Mouse (Mus musculus): Measurements from ENCODE around the gene Cad. TPM values are rescaled to one million over a fixed set of nuclear protein-coding genes. Genes with fewer than 3 reads are reported as not detected.
"Not testable (repeated sequence)": the region's sequence is repeated elsewhere in the genome, so short reads cannot be mapped to it uniquely, and the experiment has no call there.

The Cad gene
- polyA plus RNA-seq, 1 experiment from 2014 or later, result 4.2 TPM

DNA sequence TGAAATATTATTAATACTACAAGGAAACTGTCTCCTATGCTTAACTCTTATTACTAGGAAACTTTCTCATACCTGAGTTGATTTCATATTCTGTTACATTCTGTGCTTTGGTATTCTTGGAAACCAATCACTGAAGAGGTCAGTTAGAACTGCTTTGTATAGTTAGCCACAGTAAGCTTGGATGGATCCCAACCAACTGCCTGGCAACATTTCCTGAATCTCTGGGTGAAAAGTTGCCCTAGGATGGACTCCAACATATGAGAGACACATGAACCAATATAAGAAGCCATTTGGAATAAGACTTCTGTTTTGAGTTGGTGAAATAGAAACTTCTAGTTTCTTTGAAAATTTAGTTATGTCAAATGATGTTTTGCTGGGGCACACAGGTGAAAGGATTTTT is 29.9 kb upstream of the Cad start:
- Histone ChIP-seq H3K27ac (ENCODE audit: low read depth) (no peak overlapping the region), H3K36me3 (replicated peaks; ENCODE audit: insufficient read depth, low read length) (no peaks in the 10 kb centered on the region), H3K4me2 (ENCODE audit: low read depth, low read length) (no peak overlapping the region), H3K9me3 (ENCODE audit: low read length) (no peaks in the 10 kb centered on the region), H3K27me3 (ENCODE audit: insufficient read depth, low read length) (no peaks in the 10 kb centered on the region), H3K4me3 (ENCODE audit: low read depth, low read length) (no peak overlapping the region), H3K4me1 (ENCODE audit: insufficient read depth) (0 out of 2 replicates have a peak, but pooled peaks cover 6% of the 10 kb centered on the region), H3K9ac (replicated peaks) (no peak overlapping the region)
- ATAC-seq (no peak), DNase-seq (no peak)
- TF ChIP-seq EP300 (IDR thresholded peaks at IDR 0.05; ENCODE audit: low read depth), result no peak
- TF ChIP-seq CTCF (IDR thresholded peaks at IDR 0.05; ENCODE audit: low read depth), result no peak

DNA sequence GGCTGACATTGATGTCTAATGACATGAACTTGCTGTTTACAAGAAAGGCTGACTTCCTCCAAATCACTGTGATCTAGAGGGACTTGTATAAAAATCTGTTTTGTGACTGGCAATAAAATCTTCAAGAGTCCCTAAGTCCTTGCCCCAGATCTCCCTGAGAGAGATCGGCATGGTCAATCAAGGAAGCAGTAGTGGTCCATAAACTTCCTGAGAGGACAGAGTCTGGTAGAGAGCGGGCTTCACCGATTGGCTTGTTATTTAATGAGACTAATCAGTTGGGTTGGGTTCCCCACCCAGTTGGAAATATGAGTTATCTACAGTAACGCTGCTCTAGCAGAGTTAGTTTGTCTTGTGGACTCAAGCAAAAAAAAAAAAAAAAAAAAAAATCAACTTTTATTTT is 23.7 kb upstream of the Cad start:
- H3K27me3 ChIP-seq (ENCODE audit: insufficient read depth, low read length), result no peaks in the 10 kb centered on the region
- 59% methylated on average over 4 of the region's 4 CpGs for WGBS (ENCODE audit: insufficient replicate concordance)
- H3K4me1 ChIP-seq (ENCODE audit: insufficient read depth), result 0 out of 2 replicates have a peak, but pooled peaks cover 3% of the 10 kb centered on the region
- no peaks in the 10 kb centered on the region for H3K9me3 ChIP-seq (ENCODE audit: low read length)
- ATAC-seq (no peak), DNase-seq (no peak)
- no peak overlapping the region for H3K4me3 ChIP-seq (ENCODE audit: low read depth, low read length)
- no peak overlapping the region for H3K27ac ChIP-seq (ENCODE audit: low read depth)
- no peak overlapping the region for H3K4me2 ChIP-seq (ENCODE audit: low read depth, low read length)
- H3K36me3 ChIP-seq (replicated peaks; ENCODE audit: insufficient read depth, low read length), result no peaks in the 10 kb centered on the region
- TF ChIP-seq EP300 (IDR thresholded peaks at IDR 0.05; ENCODE audit: low read depth) (no peak), CTCF (IDR thresholded peaks at IDR 0.05; ENCODE audit: low read depth) (no peak)
- no peak overlapping the region for H3K9ac ChIP-seq (replicated peaks)

DNA sequence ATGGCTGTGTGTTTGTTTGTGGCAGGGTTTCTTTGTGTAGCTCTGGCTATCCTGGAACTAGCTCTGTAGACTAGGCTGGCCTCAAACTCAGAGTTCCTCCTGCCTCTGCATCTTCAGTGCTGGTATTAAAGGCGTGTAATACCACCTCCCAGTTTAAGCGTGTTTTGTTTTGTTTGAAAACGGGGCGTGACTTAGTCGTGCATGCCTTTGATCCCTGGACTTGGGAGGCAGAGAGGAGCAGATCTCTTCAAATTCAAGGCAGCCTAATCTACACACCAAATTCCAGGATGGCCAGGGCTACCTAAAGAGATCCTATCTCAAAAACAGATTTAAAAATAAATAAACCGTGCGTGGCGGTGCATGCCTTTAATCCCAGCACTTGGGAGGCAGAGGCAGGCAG is 23.1 kb upstream of the Cad start:
- no peaks in the 10 kb centered on the region for H3K9me3 ChIP-seq (ENCODE audit: low read length)
- no peak overlapping the region for H3K4me3 ChIP-seq (ENCODE audit: low read depth, low read length)
- WGBS (ENCODE audit: insufficient replicate concordance), result 80% methylated on average over 8 of the region's 8 CpGs
- no peaks in the 10 kb centered on the region for H3K27me3 ChIP-seq (ENCODE audit: insufficient read depth, low read length)
- H3K4me1 ChIP-seq (ENCODE audit: insufficient read depth), result 0 out of 2 replicates have a peak, but pooled peaks cover 5% of the 10 kb centered on the region
- ATAC-seq, result no peak
- DNase-seq, result no peak
- H3K27ac ChIP-seq (ENCODE audit: low read depth), result no peak overlapping the region
- no peaks in the 10 kb centered on the region for H3K36me3 ChIP-seq (replicated peaks; ENCODE audit: insufficient read depth, low read length)
- H3K4me2 ChIP-seq (ENCODE audit: low read depth, low read length), result no peak overlapping the region
- TF ChIP-seq CTCF (IDR thresholded peaks at IDR 0.05; ENCODE audit: low read depth), result no peak
- no peak for TF ChIP-seq EP300 (IDR thresholded peaks at IDR 0.05; ENCODE audit: low read depth)
- H3K9ac ChIP-seq (replicated peaks), result no peak overlapping the region

DNA sequence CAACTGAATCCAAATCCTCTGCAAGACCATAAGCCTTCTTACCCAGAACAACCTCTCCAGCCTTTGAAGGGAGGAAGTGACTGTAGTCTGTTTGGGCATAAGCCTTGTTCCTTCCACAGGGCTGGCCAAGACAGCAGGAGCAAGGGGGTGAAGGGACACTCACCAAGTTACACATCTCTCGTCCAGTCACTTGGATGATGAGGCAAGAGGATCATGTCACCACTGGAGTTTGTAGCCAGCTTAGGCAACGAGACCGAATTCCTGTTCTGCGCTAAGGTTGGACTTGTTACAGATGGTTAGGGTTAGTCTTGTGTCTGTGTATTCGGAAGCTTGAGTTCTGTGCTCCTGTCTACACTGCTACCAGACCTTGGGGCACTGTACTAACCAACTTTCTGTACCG is 19.9 kb upstream of the Cad start:
- no peak overlapping the region for H3K27ac ChIP-seq (ENCODE audit: low read depth)
- no peaks in the 10 kb centered on the region for H3K27me3 ChIP-seq (ENCODE audit: insufficient read depth, low read length)
- no peak overlapping the region for H3K9ac ChIP-seq (replicated peaks)
- ATAC-seq (no peak), DNase-seq (no peak)
- H3K9me3 ChIP-seq (ENCODE audit: low read length), result no peaks in the 10 kb centered on the region
- 81% methylated on average over 6 of the region's 6 CpGs for WGBS (ENCODE audit: insufficient replicate concordance)
- no peak for TF ChIP-seq CTCF (IDR thresholded peaks at IDR 0.05; ENCODE audit: low read depth)
- no peak for TF ChIP-seq EP300 (IDR thresholded peaks at IDR 0.05; ENCODE audit: low read depth)
- H3K36me3 ChIP-seq (replicated peaks; ENCODE audit: insufficient read depth, low read length), result 0 out of 2 replicates have a peak, but pooled peaks cover 4% of the 10 kb centered on the region
- H3K4me1 ChIP-seq (ENCODE audit: insufficient read depth), result 0 out of 2 replicates have a peak, but pooled peaks cover 5% of the 10 kb centered on the region
- no peak overlapping the region for H3K4me3 ChIP-seq (ENCODE audit: low read depth, low read length)
- no peak overlapping the region for H3K4me2 ChIP-seq (ENCODE audit: low read depth, low read length)

DNA sequence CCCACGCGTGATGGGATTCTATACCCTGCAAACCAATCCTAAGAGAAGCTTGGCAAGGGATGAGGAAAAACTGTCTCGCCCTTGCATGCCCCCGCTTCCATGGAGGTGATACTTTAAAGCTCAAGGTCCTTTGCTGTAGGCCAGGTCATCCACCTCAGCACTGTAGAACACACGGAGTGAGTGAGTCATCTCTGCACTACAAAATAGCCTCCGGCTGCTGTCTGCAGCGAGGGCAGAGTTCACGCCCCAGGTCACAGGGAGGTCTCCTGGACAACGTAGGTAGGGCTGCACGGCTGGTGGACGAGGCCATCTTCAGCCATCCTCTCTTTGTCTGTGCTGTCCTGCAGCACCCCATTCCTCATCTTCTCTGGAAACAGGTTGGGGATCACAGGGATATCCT is 18.0 kb upstream of the Cad start:
- H3K4me2 ChIP-seq (ENCODE audit: low read depth, low read length); H3K27me3 ChIP-seq (ENCODE audit: insufficient read depth, low read length); H3K36me3 ChIP-seq (replicated peaks; ENCODE audit: insufficient read depth, low read length); H3K4me1 ChIP-seq (ENCODE audit: insufficient read depth); H3K4me3 ChIP-seq (ENCODE audit: low read depth, low read length); H3K9ac ChIP-seq (replicated peaks); H3K9me3 ChIP-seq (ENCODE audit: low read length): not testable (repeated sequence)
- peak overlapping the region; percentile 56; the same call in 1 of the 2 replicates for H3K27ac ChIP-seq (ENCODE audit: low read depth)
- peak; percentile 33 for DNase-seq
- peak; percentile 98 for ATAC-seq
- WGBS (ENCODE audit: insufficient replicate concordance), result 66% methylated on average over 11 of the region's 11 CpGs

DNA sequence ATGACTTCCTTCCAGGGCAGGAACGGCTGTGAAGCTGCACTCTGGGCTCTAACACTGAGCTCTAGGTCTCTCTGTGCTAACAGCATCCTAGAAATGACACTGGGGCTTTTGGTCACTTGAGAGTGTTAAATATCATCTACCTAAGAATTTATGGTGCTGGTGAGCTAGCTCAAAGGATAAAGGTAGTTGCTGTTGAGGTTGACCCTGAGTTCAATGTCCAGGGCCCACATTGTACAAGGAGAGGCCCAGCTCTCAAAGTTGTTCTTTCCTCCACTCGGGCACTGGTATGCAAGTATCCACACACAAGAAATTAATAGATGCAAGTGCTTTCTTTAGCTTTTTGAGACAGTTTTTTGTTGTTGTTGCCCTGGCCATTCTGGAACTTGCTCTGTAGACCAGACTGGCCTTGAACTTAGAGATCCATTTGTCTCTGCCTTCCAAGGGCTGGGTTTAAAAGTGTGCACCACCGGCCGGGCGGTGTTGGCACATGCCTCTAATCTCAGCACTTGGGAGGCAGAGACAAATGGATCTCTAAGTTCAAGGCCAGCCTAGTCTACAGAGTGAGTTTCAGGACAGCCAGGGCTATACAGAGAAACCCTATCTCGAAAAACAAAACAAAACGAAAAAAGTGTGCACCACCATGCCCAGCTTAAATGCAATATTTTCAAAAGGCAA is 16.3 kb upstream of the Cad start:
- Histone ChIP-seq H3K27ac (ENCODE audit: low read depth) (no peak overlapping the region), H3K27me3 (ENCODE audit: insufficient read depth, low read length) (no peaks in the 10 kb centered on the region), H3K4me3 (ENCODE audit: low read depth, low read length) (no peak overlapping the region), H3K4me1 (ENCODE audit: insufficient read depth) (0 out of 2 replicates have a peak, but pooled peaks cover 5% of the 10 kb centered on the region), H3K9ac (replicated peaks) (no peak overlapping the region), H3K9me3 (ENCODE audit: low read length) (no peaks in the 10 kb centered on the region), H3K36me3 (replicated peaks; ENCODE audit: insufficient read depth, low read length) (peaks cover 12% of the 10 kb centered on the region), H3K4me2 (ENCODE audit: low read depth, low read length) (no peak overlapping the region)
- 76% methylated on average over 7 of the region's 7 CpGs for WGBS (ENCODE audit: insufficient replicate concordance)
- ATAC-seq (no peak), DNase-seq (no peak)
- TF ChIP-seq CTCF (IDR thresholded peaks at IDR 0.05; ENCODE audit: low read depth) (no peak), EP300 (IDR thresholded peaks at IDR 0.05; ENCODE audit: low read depth) (no peak)

Measured in liver, postnatal 0 days (tissue).